Mouse (Mus musculus) limb, embryonic 15.5 days (tissue): Measurements from ENCODE around the gene Snrpb. TPM values are rescaled to one million over a fixed set of nuclear protein-coding genes. Genes with fewer than 3 reads are reported as not detected.

Source experiments
- ATAC-seq: fragments of 200-750 bp; cut with Nextera tagmentation; 2 replicates; pipeline ENCODE4 v1.8.0; 2017; ENCODE audit warnings: low read depth, moderate TSS enrichment; ENCODE audit not compliant: insufficient number of reproducible peaks, low FRiP score, low TSS enrichment
- H3K27ac ChIP-seq: fragments of 300-500 bp; sonication (generic); 2 replicates; pipeline ENCODE4 v1.5.1; 2015; ENCODE audit warnings: moderate library complexity, mild to moderate bottlenecking, inconsistent platforms
- H3K27me3 ChIP-seq: fragments of 300-500 bp; sonication (generic); 2 replicates; pipeline ENCODE4 v1.6.1; 2015; ENCODE audit warnings: inconsistent platforms
- H3K36me3 ChIP-seq: fragments of 300-500 bp; sonication (generic); 2 replicates; pipeline ENCODE4 v1.6.1; 2015; ENCODE audit warnings: inconsistent platforms
- H3K4me1 ChIP-seq: fragments of 300-500 bp; sonication (generic); 2 replicates; pipeline ENCODE4 v1.6.1; 2015; ENCODE audit warnings: inconsistent platforms
- H3K4me2 ChIP-seq: fragments of 300-500 bp; sonication (generic); 2 replicates; pipeline ENCODE4 v1.6.1; 2015; ENCODE audit warnings: mild to moderate bottlenecking, inconsistent platforms
- H3K4me3 ChIP-seq: fragments of 300-500 bp; sonication (generic); 2 replicates; pipeline ENCODE4 v1.5.1; 2015; ENCODE audit warnings: mild to moderate bottlenecking, inconsistent platforms
- H3K9ac ChIP-seq: fragments of 300-500 bp; sonication (generic); 2 replicates; pipeline ENCODE4 v1.6.1; 2015; ENCODE audit warnings: inconsistent platforms
- H3K9me3 ChIP-seq: fragments of 300-500 bp; sonication (generic); 2 replicates; pipeline ENCODE4 v1.6.1; 2016; ENCODE audit warnings: inconsistent platforms
- WGBS: fragments of 180-500 bp; shearing (Covaris S2); methylation state at CpG from one replicate; pipeline ENCODE4 v1.1.7; 2015; 5-methylcytosine and 5-hydroxymethylcytosine counted together
- polyA plus RNA-seq: library from polyadenylated mRNA; unstranded; fragments of >200 nt; fragmentation: Nextera tagmentation; extraction: Ambion mirVana; gene quantifications from 2 replicates; pipeline ENCODE4 v1.2.1, GENCODE M21; 2015

Snrpb gene
- 535 and 561 TPM in 2 replicates for polyA plus RNA-seq

DNA sequence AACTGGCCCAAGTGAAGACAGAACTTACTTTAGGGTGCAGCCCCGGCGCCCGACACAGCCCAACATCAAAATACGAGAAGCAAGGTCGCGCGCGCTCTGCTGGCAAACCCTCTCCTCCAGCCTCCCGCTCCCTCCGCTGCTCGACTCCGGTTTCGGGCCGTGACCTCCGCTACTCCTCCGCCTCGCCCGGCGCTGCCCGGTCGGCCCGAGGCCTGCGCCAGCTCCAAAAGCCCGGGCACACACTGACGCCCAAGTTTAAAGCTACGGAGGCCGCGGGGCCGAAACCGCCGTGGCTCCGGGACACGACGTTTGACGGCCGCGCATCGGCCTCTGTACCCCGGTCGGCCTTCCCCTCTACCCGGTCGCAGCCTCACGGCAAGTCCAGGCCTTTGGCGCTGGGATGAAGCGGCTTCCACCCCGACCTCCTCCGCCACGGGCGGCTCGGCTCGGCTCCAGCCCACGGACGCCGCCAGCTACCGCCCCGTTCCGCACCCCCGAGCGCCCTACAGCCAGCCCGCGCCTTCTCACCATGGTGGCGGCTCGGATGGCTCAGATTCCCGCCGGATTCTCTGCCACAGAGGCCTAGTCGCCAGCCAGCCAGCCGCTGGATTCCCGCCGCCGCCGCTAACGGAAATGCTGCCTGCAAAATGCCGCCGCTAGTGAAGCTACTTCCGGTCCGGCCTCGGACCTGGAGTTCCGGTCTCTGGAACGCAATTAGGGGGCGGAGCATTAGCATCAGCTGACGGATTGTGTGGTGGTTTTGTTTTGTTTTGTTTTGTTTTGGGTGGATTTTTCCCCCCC, at the start of gene Snrpb:
TSS of gene Snrpb (minus strand) at position 698 of the 801 bp plus-strand sequence.
- Histone ChIP-seq H3K4me2 (peak within 1 kb of the TSS; percentile 72), H3K27me3 (no peaks in the 10 kb centered on the region), H3K36me3 (peaks cover 22% of the 10 kb centered on the region), H3K9me3 (no peaks in the 10 kb centered on the region), H3K9ac (peak within 1 kb of the TSS; percentile 99), H3K27ac (peak within 1 kb of the TSS; percentile 96), H3K4me3 (peak within 1 kb of the TSS; percentile 98), H3K4me1 (peaks cover 21% of the 10 kb centered on the region)
- ATAC-seq: peak; percentile 85
- under 1% methylated on average over 81 of the region's 81 CpGs for WGBS

DNA sequence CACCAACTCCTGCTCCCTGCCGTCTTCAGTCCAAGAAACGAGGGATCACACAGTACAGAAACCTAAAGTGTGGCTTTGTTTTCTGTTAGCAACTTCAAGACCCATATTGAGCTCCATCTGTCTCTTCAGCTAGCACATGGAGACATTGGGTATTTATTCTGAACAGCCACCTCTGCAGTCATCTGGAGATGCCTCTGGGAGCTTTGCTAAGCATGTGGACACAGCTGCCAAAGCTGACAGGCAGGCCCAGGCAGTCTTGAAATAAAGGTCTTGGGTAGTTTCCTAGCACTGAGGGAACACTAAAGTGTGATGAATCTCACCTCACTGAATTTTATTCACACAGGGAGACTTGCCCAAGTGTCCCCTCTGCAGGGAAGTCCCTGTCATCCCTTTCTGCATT, 32.4 kb upstream of the Snrpb start:
- Histone ChIP-seq H3K4me1 (no peaks in the 10 kb centered on the region), H3K9ac (no peak overlapping the region), H3K27me3 (no peaks in the 10 kb centered on the region), H3K36me3 (no peaks in the 10 kb centered on the region), H3K9me3 (no peaks in the 10 kb centered on the region), H3K27ac (no peak overlapping the region), H3K4me2 (no peak overlapping the region), H3K4me3 (no peak overlapping the region)
- ATAC-seq: no peak
- 56% methylated on average over 2 of the region's 2 CpGs for WGBS

DNA sequence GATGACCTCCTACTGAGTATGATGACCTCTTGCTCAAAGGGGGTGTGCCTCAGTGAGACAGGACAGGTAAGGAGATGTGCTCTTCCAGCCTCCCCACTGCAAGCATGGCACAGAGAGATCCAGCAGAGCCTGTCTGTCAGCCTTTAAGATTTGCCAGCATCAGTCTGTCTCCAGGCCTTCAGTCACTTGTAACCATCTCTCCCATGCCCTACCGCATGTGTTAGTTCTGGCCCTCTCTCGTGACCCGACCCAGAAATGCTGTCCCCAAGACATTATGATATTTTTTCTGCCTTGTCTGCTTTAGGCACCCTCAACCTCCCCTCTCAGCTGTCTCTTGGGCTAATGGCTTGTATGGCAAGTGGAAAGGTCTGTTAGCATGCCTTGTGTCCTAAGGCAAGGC, 30.4 kb upstream of the Snrpb start:
- H3K9me3 ChIP-seq: no peaks in the 10 kb centered on the region
- no peaks in the 10 kb centered on the region for H3K36me3 ChIP-seq
- H3K9ac ChIP-seq: no peak overlapping the region
- 90% methylated on average over 3 of the region's 3 CpGs for WGBS
- H3K4me3 ChIP-seq: no peak overlapping the region
- ATAC-seq: no peak
- H3K4me1 ChIP-seq: no peaks in the 10 kb centered on the region
- no peak overlapping the region for H3K4me2 ChIP-seq
- H3K27me3 ChIP-seq: no peaks in the 10 kb centered on the region
- H3K27ac ChIP-seq: no peak overlapping the region

DNA sequence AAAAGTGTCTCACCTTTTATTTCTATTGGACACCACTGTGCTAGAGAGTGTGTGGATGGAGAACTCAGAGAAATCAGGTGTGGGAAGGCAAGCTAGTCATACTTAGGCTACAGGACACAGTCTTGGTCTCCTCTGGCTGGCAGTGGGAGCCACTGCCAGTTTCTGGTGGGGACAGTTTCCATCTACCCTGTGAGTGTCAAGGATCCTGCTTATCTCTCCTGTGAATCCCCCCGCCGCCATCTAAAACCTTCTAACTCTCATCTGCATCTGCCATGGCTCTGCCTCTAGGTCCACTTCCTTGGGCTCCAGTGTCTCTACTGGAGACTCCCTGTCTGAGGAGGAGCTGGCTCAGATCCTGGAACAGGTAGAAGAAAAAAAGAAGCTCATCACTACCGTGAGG, 28.8 kb upstream of the Snrpb start:
- 82% methylated on average over 3 of the region's 3 CpGs for WGBS
- Histone ChIP-seq H3K4me3 (no peak overlapping the region), H3K9ac (no peak overlapping the region), H3K36me3 (no peaks in the 10 kb centered on the region), H3K4me1 (no peaks in the 10 kb centered on the region), H3K27ac (no peak overlapping the region), H3K27me3 (no peaks in the 10 kb centered on the region), H3K4me2 (no peak overlapping the region), H3K9me3 (no peaks in the 10 kb centered on the region)
- no peak for ATAC-seq

DNA sequence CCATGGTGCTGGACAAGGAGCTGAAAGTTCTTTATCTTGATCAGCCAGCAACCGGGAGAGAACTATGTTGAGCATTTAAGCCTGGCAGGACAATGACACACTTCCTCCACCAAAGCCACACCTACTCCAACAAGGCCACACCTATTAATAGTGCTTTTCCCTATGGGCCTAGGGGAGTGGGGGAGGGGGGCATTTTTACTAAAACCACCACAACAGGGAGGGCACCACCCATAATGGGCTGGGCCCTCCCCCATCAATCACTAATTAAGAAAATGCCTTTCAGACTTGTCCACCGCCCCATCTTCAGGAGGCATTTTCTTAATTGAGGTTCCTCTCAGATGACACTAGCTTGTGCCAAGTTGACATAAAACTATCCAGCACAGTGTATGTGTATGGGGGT, 28.2 kb upstream of the Snrpb start:
- Histone ChIP-seq H3K4me3 (no peak overlapping the region), H3K4me1 (no peaks in the 10 kb centered on the region), H3K27ac (no peak overlapping the region), H3K9ac (no peak overlapping the region), H3K27me3 (no peaks in the 10 kb centered on the region), H3K9me3 (no peaks in the 10 kb centered on the region), H3K36me3 (no peaks in the 10 kb centered on the region), H3K4me2 (no peak overlapping the region)
- 78% methylated on average over 2 of the region's 2 CpGs for WGBS
- ATAC-seq: no peak

DNA sequence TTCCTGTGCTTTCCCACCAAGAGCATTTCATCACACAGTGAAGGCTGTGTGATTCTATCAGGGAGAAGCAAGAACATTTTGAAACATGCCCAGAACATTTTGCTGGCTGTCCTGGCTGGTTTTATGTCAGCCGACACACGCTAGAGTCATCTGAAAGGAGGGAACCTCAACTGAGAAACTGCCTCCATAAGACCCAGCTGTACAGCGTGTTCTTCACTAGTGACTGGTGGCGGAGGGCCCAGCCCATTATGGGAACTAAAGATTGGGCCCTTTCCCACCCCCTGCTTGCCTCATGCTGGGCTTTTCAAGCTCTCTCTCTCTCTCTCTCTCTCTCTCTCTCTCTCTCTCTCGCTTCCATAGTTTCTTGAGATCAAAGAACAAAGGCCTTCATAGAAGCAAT, 21.8 kb upstream of the Snrpb start:
- Histone ChIP-seq H3K36me3 (no peaks in the 10 kb centered on the region), H3K9me3 (no peaks in the 10 kb centered on the region), H3K9ac (no peak overlapping the region), H3K27me3 (no peaks in the 10 kb centered on the region), H3K4me3 (no peak overlapping the region), H3K4me2 (no peak overlapping the region), H3K4me1 (no peaks in the 10 kb centered on the region), H3K27ac (peak overlapping the region; percentile 43; the same call in 1 of the 2 replicates)
- ATAC-seq: no peak
- 51% methylated on average over 5 of the region's 5 CpGs for WGBS

DNA sequence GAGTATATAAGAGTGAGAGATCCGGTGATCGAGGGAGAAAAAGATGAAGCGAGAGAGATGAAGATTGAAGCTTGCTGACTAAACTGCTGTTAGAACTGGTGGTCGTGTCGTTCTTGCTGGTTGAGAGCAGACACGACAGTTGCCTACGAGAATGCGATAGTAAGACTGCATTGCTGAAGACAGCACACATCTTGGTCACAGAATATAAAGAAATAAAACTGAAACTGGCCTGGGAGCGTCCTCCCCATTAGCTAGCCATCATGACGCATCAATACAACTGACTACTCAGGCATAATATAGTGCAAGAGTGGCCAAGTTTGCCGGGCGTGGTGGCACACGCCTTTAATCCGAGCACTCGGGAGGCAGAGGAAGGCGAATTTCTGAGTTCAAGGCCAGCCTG, 15.7 kb upstream of the Snrpb start, which contains the start of gene Tmc2:
TSS of gene Tmc2 (plus strand) at position 301 of the 400 bp plus-strand sequence.
- Histone ChIP-seq H3K27me3 (no peaks in the 10 kb centered on the region), H3K4me3 (no peak within 1 kb of the TSS), H3K4me1 (no peaks in the 10 kb centered on the region), H3K27ac (no peak within 1 kb of the TSS), H3K36me3 (no peaks in the 10 kb centered on the region), H3K9me3 (no peaks in the 10 kb centered on the region), H3K9ac (no peak within 1 kb of the TSS), H3K4me2 (no peak within 1 kb of the TSS)
- 95% methylated on average over 16 of the region's 16 CpGs for WGBS
- ATAC-seq: no peak

DNA sequence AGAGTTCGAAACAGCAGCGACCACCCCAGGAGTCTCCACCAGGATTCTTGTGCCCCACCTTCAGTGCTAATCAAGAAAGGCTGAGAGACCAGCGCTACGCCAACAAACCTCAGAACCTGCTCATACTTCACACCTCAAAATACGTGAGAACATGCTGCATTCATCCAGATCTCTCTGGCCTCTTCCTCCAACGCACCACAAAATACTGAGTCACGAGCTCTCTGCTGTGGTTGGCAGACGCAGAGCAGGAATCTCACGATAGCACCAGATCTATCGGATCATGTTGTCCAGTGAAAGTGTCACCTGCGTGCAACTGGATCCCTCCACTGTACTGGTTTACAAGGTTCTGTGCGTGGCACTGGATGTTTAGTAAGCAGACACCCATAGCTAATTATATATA, 9.2 kb upstream of the Snrpb start:
- Histone ChIP-seq H3K27ac (no peak overlapping the region), H3K9ac (no peak overlapping the region), H3K4me1 (no peaks in the 10 kb centered on the region), H3K9me3 (no peaks in the 10 kb centered on the region), H3K27me3 (no peaks in the 10 kb centered on the region), H3K36me3 (no peaks in the 10 kb centered on the region), H3K4me2 (no peak overlapping the region), H3K4me3 (no peak overlapping the region)
- no peak for ATAC-seq
- WGBS: 81% methylated on average over 12 of the region's 12 CpGs

DNA sequence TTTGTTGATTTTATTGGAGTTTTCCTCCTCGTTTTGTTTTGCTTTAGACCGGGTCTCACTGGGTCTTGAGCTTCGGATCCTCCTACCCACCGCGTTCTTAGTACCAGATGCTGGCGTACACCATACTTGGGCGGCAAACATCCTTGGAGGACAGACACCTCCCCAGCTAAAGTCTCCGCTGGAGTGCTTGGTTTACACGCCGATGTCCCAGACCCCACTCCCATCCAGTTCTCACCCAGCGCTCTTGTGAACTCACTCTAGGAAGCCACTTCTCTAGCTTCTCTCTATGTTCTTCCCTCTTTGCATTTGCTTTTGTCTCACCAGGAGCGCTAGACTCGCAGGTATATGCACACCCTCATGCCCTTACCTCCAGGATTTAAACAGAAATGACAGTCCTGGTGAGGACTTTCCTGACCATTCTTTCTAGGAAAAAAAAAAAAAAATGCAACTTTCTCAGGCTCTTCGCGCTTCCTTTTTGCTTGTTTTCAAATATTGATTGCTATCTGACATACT, 360 bp upstream of the Snrpb start:
- peak overlapping the region; percentile 96 for H3K27ac ChIP-seq
- H3K9me3 ChIP-seq: no peaks in the 10 kb centered on the region
- peaks cover 15% of the 10 kb centered on the region for H3K36me3 ChIP-seq
- WGBS: 3% methylated on average over 15 of the region's 15 CpGs
- H3K9ac ChIP-seq: peak overlapping the region; percentile 44; the same call in 1 of the 2 replicates
- H3K27me3 ChIP-seq: no peaks in the 10 kb centered on the region
- peak; percentile 72 for ATAC-seq
- H3K4me3 ChIP-seq: peak overlapping the region; percentile 98
- peaks cover 21% of the 10 kb centered on the region for H3K4me1 ChIP-seq
- peak overlapping the region; percentile 72 for H3K4me2 ChIP-seq

DNA sequence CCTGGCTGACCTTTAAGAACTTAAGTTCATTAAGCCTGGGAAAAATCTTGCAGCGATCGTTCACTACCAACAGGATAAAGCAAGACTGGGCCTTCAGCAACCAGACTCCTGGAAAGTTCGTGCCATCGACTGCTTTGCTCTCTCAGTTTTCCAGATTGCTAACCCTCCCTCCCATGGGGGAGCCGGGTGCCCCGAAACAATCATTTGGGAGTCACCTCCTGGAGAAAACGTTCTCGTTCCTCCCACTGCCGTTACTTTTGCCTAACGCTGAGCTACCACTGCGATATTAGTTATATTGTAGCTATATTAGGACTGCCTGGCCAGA, 860 bp downstream of the Snrpb start:
- H3K4me2 ChIP-seq: peak overlapping the region; percentile 52
- 1% methylated on average over 11 of the region's 11 CpGs for WGBS
- no peaks in the 10 kb centered on the region for H3K27me3 ChIP-seq
- H3K9me3 ChIP-seq: no peaks in the 10 kb centered on the region
- peak overlapping the region; percentile 99 for H3K9ac ChIP-seq
- peak overlapping the region; percentile 98 for H3K4me3 ChIP-seq
- H3K27ac ChIP-seq: peak overlapping the region; percentile 96
- ATAC-seq: no peak
- H3K4me1 ChIP-seq: peaks cover 21% of the 10 kb centered on the region
- H3K36me3 ChIP-seq: peaks cover 27% of the 10 kb centered on the region

DNA sequence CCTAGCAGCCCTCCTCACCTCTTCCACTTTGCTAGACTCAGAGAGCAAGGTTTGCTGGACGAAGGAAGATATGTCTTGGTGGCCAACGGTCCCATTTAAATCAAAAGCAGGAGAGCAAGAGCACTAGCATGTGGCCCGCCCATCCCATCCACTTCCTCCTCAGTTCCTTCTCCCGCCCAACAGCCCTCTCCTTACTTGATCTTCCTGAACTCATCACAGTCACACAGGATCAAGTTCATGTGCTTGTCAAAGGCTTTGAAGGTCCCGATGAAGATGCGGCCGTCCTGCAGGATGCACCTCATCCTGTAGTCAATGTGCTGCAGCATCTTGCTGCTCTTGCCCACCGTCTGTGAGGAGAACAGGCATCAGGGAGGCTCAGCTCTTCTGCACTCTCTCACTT, 2.4 kb downstream of the Snrpb start:
- Histone ChIP-seq H3K27ac (no peak overlapping the region), H3K4me3 (peak overlapping the region; percentile 98; the same call in 1 of the 2 replicates), H3K36me3 (peaks cover 42% of the 10 kb centered on the region), H3K9me3 (no peaks in the 10 kb centered on the region), H3K9ac (no peak overlapping the region), H3K4me1 (peaks cover 21% of the 10 kb centered on the region), H3K4me2 (peak overlapping the region; percentile 52), H3K27me3 (no peaks in the 10 kb centered on the region)
- no peak for ATAC-seq
- 63% methylated on average over 8 of the region's 8 CpGs for WGBS

DNA sequence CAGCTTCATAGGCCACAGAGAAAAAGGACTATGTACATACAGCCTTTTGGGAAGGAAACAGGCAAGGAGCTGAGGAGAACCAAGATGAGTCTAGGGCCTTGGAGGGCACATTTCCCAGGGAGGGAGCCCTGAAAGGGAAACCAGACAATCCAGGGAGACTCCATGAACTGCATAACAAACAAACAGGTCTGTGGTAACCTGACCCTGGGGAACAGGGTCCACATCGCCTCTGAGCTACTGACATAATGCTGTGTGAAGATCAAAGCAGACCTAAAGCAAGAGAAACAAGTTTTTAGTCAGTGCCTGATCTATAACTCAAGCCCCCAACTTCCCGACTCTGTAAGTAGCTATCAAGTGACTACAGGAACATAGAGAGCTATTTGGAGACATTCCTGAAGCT, 7.5 kb downstream of the Snrpb start:
- ATAC-seq: no peak
- no peaks in the 10 kb centered on the region for H3K27me3 ChIP-seq
- no peaks in the 10 kb centered on the region for H3K9me3 ChIP-seq
- peaks cover 3% of the 10 kb centered on the region for H3K4me1 ChIP-seq
- no peak overlapping the region for H3K9ac ChIP-seq
- H3K4me3 ChIP-seq: no peak overlapping the region
- no peak overlapping the region for H3K4me2 ChIP-seq
- WGBS: 62% methylated on average over 2 of the region's 2 CpGs
- H3K27ac ChIP-seq: no peak overlapping the region
- H3K36me3 ChIP-seq: peaks cover 73% of the 10 kb centered on the region
